Mouse (Mus musculus) cortical plate, adult 2 months (tissue): Measurements from ENCODE around the gene Cacnb4.

Experiments used
- CTCF ChIP-seq: fragments of 200-500 bp; IDR thresholded peaks from 2 replicates; pipeline ENCODE4 v1.5.1; 2011; ENCODE audit warnings: mild to moderate bottlenecking, control low read depth, low read length; ENCODE audit not compliant: insufficient read depth; ENCODE audit errors: extremely low read depth
- POLR2A ChIP-seq: fragments of 200-500 bp; IDR thresholded peaks from 2 replicates; pipeline ENCODE4 v1.6.1; 2011; ENCODE audit warnings: mild to moderate bottlenecking, low read length, control low read depth; ENCODE audit not compliant: insufficient read depth; ENCODE audit errors: extremely low read depth

- TF ChIP-seq CTCF (no peak), POLR2A (no peak)
These were observed 114.3 kb downstream of the Cacnb4 start for GRCm38 (mm10) chr2:52562356-52562755.
